Mouse (Mus musculus) limb, embryonic 11.5 days (tissue): ENCODE measurements at regions not wholly inside any gene's neighbourhood (a gene's known extent, or its start where the extent isn't known, plus 50 kb on each side); places are given as distances from the start of the nearest gene placed in this dataset.
A peak's percentile ranks its signal among the peaks of the same experiment; 100 is the strongest.

Source experiments
- ATAC-seq: fragments of 200-750 bp; cut with Nextera tagmentation; 2 replicates; pipeline ENCODE4 v1.8.0; 2017; ENCODE audit warnings: low read depth; ENCODE audit not compliant: insufficient number of reproducible peaks, low FRiP score, low TSS enrichment
- DNase-seq: peaks from one replicate; pipeline ENCODE4 v3.0.0-alpha.2; 2015; ENCODE audit warnings: low spot score
- H3K27ac ChIP-seq: fragments of 300-500 bp; sonication (generic); replicated peaks from 2 replicates; pipeline ENCODE4 v1.5.1; 2014; ENCODE audit warnings: low read depth, mild to moderate bottlenecking, low read length
- H3K27me3 ChIP-seq: fragments of 300-500 bp; sonication (generic); 2 replicates; pipeline ENCODE4 v1.6.1; 2014; ENCODE audit warnings: mild to moderate bottlenecking, low read length, mixed read lengths; ENCODE audit not compliant: control insufficient read depth, insufficient read depth
- H3K36me3 ChIP-seq: fragments of 300-500 bp; sonication (generic); 2 replicates; pipeline ENCODE4 v1.6.1; 2014; ENCODE audit warnings: mild to moderate bottlenecking, low read length, moderate library complexity, mixed read lengths; ENCODE audit not compliant: control insufficient read depth, insufficient read depth
- H3K4me1 ChIP-seq: fragments of 300-500 bp; sonication (generic); 2 replicates; pipeline ENCODE4 v1.6.1; 2014; ENCODE audit warnings: low read length, mixed read lengths; ENCODE audit not compliant: control insufficient read depth, insufficient read depth
- H3K4me2 ChIP-seq: fragments of 300-500 bp; sonication (generic); 2 replicates; pipeline ENCODE4 v1.6.1; 2014; ENCODE audit warnings: low read depth, mild to moderate bottlenecking, moderate library complexity; ENCODE audit not compliant: severe bottlenecking
- H3K4me3 ChIP-seq: fragments of 300-500 bp; sonication (generic); 2 replicates; pipeline ENCODE4 v1.5.1; 2014; ENCODE audit warnings: low read depth, low read length
- H3K9ac ChIP-seq: fragments of 300-500 bp; sonication (generic); 2 replicates; pipeline ENCODE4 v1.6.1; 2014; ENCODE audit warnings: mild to moderate bottlenecking, low read length
- H3K9me3 ChIP-seq: fragments of 300-500 bp; sonication (generic); 2 replicates; pipeline ENCODE4 v1.6.1; 2016; ENCODE audit warnings: low read length; ENCODE audit not compliant: control insufficient read depth
- WGBS: fragments of 180-500 bp; shearing (Covaris S2); extraction: QIAGEN DNeasy Blood & Tissue Kit; methylation state at CpG from one replicate; pipeline ENCODE4 v1.1.7; 2014; 5-methylcytosine and 5-hydroxymethylcytosine counted together

DNA sequence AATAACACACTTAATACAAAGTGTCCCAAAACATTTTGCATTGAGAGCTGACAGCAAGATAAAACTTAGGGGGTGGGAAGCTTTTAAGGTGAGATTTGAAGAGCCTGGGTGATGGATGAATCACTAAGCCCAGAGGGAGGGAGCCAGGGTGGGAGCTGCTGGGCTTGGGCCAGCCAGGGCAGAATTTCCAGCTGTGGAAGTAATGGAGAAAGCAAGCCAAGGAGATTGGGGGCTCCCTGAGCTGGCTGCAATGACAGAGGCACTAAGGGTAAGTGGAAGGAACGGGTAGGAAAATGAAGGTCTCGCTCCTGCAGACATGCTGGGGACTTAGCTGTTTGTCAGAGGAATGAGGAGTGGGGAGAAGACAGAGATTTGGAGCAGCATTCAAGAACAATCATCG is 81.2 kb downstream of the Cdca7 start:
- ATAC-seq (no peak), DNase-seq (peak; percentile 29)
- Histone ChIP-seq H3K9ac (no peak overlapping the region), H3K4me2 (no peak overlapping the region), H3K27ac (peak overlapping the region; percentile 77), H3K36me3 (no peaks in the 10 kb centered on the region), H3K4me1 (peaks cover 11% of the 10 kb centered on the region), H3K27me3 (no peaks in the 10 kb centered on the region), H3K4me3 (no peak overlapping the region), H3K9me3 (no peaks in the 10 kb centered on the region)
- WGBS = 13% methylated on average over 3 of the region's 3 CpGs

DNA sequence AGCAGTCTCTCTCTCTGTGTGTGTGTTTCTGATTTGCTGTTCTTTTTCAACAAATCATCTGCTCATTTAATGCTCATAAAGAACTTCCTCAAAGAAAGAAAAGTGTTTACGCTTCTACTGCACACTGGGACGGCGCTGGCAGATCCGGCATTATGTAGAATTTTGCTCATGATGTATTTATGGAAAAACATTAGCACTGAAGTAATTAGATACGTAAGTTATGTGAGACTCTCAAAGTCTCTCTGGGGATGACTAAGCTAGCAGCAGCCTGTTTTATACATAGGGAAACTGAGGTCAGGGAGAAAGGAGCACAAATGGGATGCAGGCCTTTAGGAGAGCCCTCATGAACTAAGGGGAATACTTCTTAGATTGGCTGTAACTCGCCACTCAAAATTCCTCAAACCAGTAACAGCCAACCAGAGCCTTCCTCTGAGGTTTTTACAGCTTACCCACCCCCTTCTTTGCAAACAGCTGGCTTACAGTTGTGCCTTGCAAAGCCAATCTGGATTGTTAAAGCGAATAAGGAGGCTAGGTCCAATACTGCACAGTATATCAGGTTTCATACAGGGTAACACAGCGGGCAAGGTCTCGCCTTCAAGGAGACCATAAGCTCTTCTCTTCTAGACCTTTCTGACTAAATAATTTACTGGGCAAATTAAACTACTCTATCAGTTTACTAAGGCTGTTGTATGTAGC is 81.8 kb downstream of the Cdca7 start:
- DNase-seq = peak; percentile 66
- peak overlapping the region; percentile 77 for H3K27ac ChIP-seq
- no peak overlapping the region for H3K9ac ChIP-seq
- H3K9me3 ChIP-seq = no peaks in the 10 kb centered on the region
- H3K36me3 ChIP-seq = no peaks in the 10 kb centered on the region
- ATAC-seq = peak; percentile 88
- H3K4me1 ChIP-seq = peaks cover 11% of the 10 kb centered on the region
- 25% methylated on average over 9 of the region's 9 CpGs for WGBS
- no peaks in the 10 kb centered on the region for H3K27me3 ChIP-seq
- no peak overlapping the region for H3K4me3 ChIP-seq
- H3K4me2 ChIP-seq = no peak overlapping the region

DNA sequence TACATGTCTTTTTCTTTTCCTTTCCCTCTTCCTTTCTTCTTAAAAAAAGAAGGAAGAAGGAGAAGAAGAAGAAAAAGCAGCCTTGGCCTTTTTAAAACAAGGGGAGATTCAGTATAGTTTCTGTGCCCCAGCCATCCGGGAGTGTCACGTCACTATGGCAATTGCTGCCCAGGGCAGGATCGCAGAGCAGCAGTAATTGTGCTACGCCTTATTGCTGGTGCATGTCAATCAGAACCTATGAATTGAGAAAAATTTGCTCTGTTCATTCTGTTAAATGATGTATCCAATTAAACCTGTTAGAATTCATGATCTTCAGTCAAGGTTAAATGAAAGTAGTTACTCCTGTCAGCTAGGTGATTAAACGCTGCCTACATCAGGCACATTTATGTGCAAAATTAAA is 85.4 kb downstream of the Cdca7 start:
- Histone ChIP-seq H3K27ac (no peak overlapping the region), H3K9ac (no peak overlapping the region), H3K36me3 (no peaks in the 10 kb centered on the region), H3K27me3 (no peaks in the 10 kb centered on the region), H3K4me2 (no peak overlapping the region), H3K4me3 (no peak overlapping the region), H3K4me1 (peaks cover 11% of the 10 kb centered on the region), H3K9me3 (no peaks in the 10 kb centered on the region)
- ATAC-seq = no peak
- 78% methylated on average over 5 of the region's 5 CpGs for WGBS
- DNase-seq = no peak

DNA sequence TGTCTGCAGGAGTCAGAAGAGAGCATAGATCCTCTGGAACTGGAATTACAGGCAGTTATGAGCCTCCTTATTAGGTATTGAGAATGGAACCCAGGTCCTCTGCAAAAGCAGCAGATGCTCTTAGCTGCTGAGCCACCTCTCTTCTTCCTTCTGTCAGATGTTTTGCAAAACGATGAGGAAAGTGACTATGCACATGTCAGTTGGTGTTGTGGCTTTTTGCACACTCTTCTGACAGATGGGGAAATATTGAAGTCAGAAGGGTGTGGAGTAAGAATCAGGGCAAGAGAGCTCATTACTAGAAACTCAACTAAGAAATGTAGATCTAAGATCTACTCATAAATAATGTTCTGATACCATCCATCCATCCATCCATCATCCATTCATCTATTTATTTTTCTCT is 102.4 kb downstream of the Cdca7 start:
- H3K4me2 ChIP-seq = no peak overlapping the region
- no peaks in the 10 kb centered on the region for H3K36me3 ChIP-seq
- H3K9me3 ChIP-seq = no peaks in the 10 kb centered on the region
- no peaks in the 10 kb centered on the region for H3K4me1 ChIP-seq
- no peaks in the 10 kb centered on the region for H3K27me3 ChIP-seq
- no peak for ATAC-seq
- 74% methylated on average over 1 of the region's 1 CpGs for WGBS
- H3K27ac ChIP-seq = no peak overlapping the region
- no peak overlapping the region for H3K9ac ChIP-seq
- no peak for DNase-seq
- H3K4me3 ChIP-seq = no peak overlapping the region

DNA sequence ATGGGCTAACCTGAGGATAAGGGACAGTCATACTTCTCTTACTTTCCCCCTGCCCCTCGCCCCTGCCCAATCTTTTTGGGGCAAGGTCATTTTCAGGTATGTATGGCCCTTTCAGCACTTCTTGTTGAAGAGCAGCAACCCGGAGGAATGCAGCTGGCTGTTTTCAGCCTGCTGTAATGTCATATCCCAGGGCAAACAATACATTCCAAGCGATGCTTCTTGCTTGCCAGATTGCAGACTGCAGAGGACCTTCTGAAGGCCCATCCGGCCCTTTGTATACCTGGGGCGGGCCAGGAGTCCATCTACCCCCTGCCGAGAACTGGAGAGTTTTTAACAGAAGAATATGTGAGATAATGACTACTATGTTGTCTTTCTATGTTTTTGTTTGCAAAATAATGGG is 105.2 kb downstream of the Cdca7 start:
- no peak for ATAC-seq
- 88% methylated on average over 6 of the region's 6 CpGs for WGBS

DNA sequence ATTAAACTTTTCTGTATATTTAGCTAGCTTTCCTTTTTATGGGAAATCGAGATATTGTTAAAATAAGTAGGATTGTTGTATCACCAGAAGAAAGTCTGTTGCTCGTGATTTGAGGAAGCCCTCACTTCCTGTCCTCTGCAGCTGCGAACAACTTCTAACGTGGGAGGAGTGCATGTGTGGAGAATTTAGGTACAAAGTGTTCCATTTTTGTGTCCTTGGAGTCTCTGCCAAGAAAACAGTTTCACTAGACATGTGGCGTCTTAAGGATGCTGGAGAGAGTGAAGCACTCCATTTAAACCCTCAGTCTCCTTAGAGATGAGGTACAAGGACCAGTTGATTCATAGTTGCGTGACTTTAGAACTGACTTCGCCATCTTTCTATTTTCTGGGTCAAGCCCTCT is 112.9 kb downstream of the Cdca7 start:
- no peak overlapping the region for H3K27ac ChIP-seq
- 77% methylated on average over 7 of the region's 7 CpGs for WGBS
- H3K36me3 ChIP-seq = no peaks in the 10 kb centered on the region
- H3K4me3 ChIP-seq = no peak overlapping the region
- ATAC-seq = no peak
- no peak overlapping the region for H3K9ac ChIP-seq
- DNase-seq = no peak
- no peaks in the 10 kb centered on the region; the same call in 1 of the 2 replicates for H3K4me1 ChIP-seq
- H3K4me2 ChIP-seq = no peak overlapping the region
- H3K27me3 ChIP-seq = no peaks in the 10 kb centered on the region
- no peaks in the 10 kb centered on the region; the same call in 1 of the 2 replicates for H3K9me3 ChIP-seq

More for the DNA sequence above, 105.2 kb downstream of the Cdca7 start:
- H3K27ac ChIP-seq = no peak overlapping the region
- H3K4me2 ChIP-seq = no peak overlapping the region
- H3K27me3 ChIP-seq = no peaks in the 10 kb centered on the region
- no peak overlapping the region for H3K4me3 ChIP-seq
- H3K9ac ChIP-seq = no peak overlapping the region
- H3K4me1 ChIP-seq = no peaks in the 10 kb centered on the region
- H3K36me3 ChIP-seq = no peaks in the 10 kb centered on the region
- no peaks in the 10 kb centered on the region; the same call in 1 of the 2 replicates for H3K9me3 ChIP-seq
- DNase-seq = no peak

DNA sequence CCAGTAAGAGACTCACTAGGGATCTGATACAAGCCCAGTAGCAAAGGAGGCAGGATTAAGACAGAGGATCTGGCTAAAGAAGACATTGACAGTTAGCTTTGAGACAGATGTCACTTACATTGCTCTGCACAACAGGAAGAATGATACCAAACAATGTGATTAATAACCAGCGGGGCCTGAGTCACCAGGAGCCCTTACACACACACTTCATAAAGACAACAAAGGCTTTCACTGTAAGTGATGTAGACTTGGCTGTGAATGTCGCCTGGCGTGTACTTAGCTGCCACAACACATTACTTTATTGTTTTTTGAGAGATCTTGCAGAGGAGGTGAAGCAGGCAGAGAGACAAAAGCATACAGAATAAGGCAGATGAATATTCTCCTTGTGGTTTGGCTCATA is 116.1 kb downstream of the Cdca7 start:
- H3K4me3 ChIP-seq = no peak overlapping the region
- no peak overlapping the region for H3K27ac ChIP-seq
- H3K9ac ChIP-seq = no peak overlapping the region
- H3K36me3 ChIP-seq = no peaks in the 10 kb centered on the region
- WGBS = 81% methylated on average over 3 of the region's 3 CpGs
- H3K9me3 ChIP-seq = no peaks in the 10 kb centered on the region
- ATAC-seq (no peak), DNase-seq (no peak)
- no peaks in the 10 kb centered on the region for H3K27me3 ChIP-seq
- H3K4me1 ChIP-seq = no peaks in the 10 kb centered on the region; the same call in 1 of the 2 replicates
- H3K4me2 ChIP-seq = no peak overlapping the region

GRCm38 (mm10) chr2:72596994-72597925 is 121.3 kb downstream of the Cdca7 start:
- Histone ChIP-seq H3K4me3 (no peak overlapping the region), H3K9ac (no peak overlapping the region), H3K4me2 (no peak overlapping the region), H3K27ac (no peak overlapping the region), H3K27me3 (no peaks in the 10 kb centered on the region), H3K36me3 (no peaks in the 10 kb centered on the region), H3K9me3 (no peaks in the 10 kb centered on the region), H3K4me1 (no peaks in the 10 kb centered on the region)
- ATAC-seq (no peak), DNase-seq (no peak)
- WGBS = 72% methylated on average over 14 of the region's 14 CpGs
